Mouse (Mus musculus) ovary, adult 10 weeks (tissue): ENCODE measurements around the gene Tango6. TPM values are rescaled to one million over a fixed set of nuclear protein-coding genes. Genes with fewer than 3 reads are reported as not detected.

Source experiments
- polyA plus RNA-seq: library from polyadenylated mRNA; stranded (reverse); fragments of 350-450 nt; fragmentation: Illumina TruSeq; extraction: RNeasy Lipid Tissue Mini Kit (QIAGEN cat#74804); gene quantifications from one replicate; pipeline ENCODE4 v1.2.3, GENCODE M21; 2014

Tango6 gene
- 1.3 TPM for polyA plus RNA-seq

GRCm38 (mm10) chr8:106682971-106683668, at the start of gene Tango6:
Gene Tango6, plus strand, starts transcription at chr8:106683068.

GRCm38 (mm10) chr8:106870051-106870450, 187.2 kb downstream of the Tango6 start, which contains the start of gene Has3:
Gene Has3, plus strand, starts transcription at chr8:106870242.

GRCm38 (mm10) chr8:106893481-106894156, 210.8 kb downstream of the Tango6 start, which contains the start of gene Utp4:
Gene Utp4, plus strand, starts transcription at chr8:106893636.

Other genes with a start within 250 kb of the Tango6 start
- gene 6030452D12Rik, start 182.5 kb upstream of the Tango6 start, polyA plus RNA-seq: not detected
- gene Cdh3, start 172.2 kb upstream of the Tango6 start, polyA plus RNA-seq: 0.66 TPM
- gene Gm10073, start 109.6 kb upstream of the Tango6 start, polyA plus RNA-seq: not detected
- 23.3 TPM for gene Cdh1, start 79.7 kb upstream of the Tango6 start, polyA plus RNA-seq
- 1.4 TPM for gene Has3, start 187.2 kb downstream of the Tango6 start, polyA plus RNA-seq
- 40.8 TPM for gene Utp4, start 210.6 kb downstream of the Tango6 start, polyA plus RNA-seq